In genomic region chr2:130727752-130728151, GRCm38 (mm10) we compare ENCODE assay signal across 23 mouse cellular contexts. TPM values are rescaled to one million over a fixed set of nuclear protein-coding genes. Genes with fewer than 3 reads are reported as not detected.
DNase-seq lines count a peak whose midpoint lies in the region; ATAC-seq and TF ChIP-seq lines count a peak whose summit lies in the region.
"Had no signal": no experiment of that assay in that cellular context is flagged by ENCODE, and none has a peak within 500 bp of the region (broad histone marks: within the 10 kb centered on the region; RNA-seq: fewer than 3 reads in every experiment).

No protein-coding gene starts in this region.

- H3K4me2 ChIP-seq in liver, postnatal 0 days (ENCODE audit: low read depth, low read length): no peak overlapping the region
- no peak overlapping the region for H3K4me2 ChIP-seq in liver, embryonic 11.5 days
- H3K4me2 ChIP-seq in forebrain, embryonic 15.5 days (replicated peaks): no peak overlapping the region
- H3K4me2 ChIP-seq in hindbrain, embryonic 16.5 days (ENCODE audit: low read length): no peak overlapping the region
- H3K4me2 ChIP-seq: embryonic facial prominence, embryonic 12.5 days; forebrain, embryonic 12.5 days had no signal

- DNase-seq in liver, postnatal 0 days: no peak
- no peak for DNase-seq in liver, embryonic 11.5 days (ENCODE audit: low spot score)
- DNase-seq in MEL (ENCODE audit: low read depth, low spot score): peak; percentile 18
- no peak for DNase-seq in spleen, postnatal 10 days (ENCODE audit: low spot score in 2 of 2)
- DNase-seq: adrenal gland, adult 8-10 months; adrenal gland, postnatal 14 days; adrenal gland, postnatal 36 days; cerebellum, adult 11-12 months; cerebellum, adult 2 months; cerebellum, adult 9-11 months; cerebellum, postnatal 25 days; forebrain, postnatal 0 days had no signal

- no peak overlapping the region for H3K4me3 ChIP-seq in liver, postnatal 0 days (ENCODE audit: low read depth, low read length)
- H3K4me3 ChIP-seq in liver, embryonic 11.5 days (ENCODE audit: low read depth, low read length): no peak overlapping the region
- H3K4me3 ChIP-seq in MEL (ENCODE audit: control insufficient read depth in 1 of 2, insufficient read depth in 1 of 2, low read depth in 2 of 2, low read length in 2 of 2) (no peak overlapping the region), macrophage (ENCODE audit: inconsistent target) (no peak overlapping the region)
- H3K4me3 ChIP-seq in bone marrow macrophage, adult 2 months (ENCODE audit: insufficient read depth, low read length): no peak overlapping the region
- no peak overlapping the region for H3K4me3 ChIP-seq in forebrain, embryonic 15.5 days
- H3K4me3 ChIP-seq in hindbrain, embryonic 16.5 days (ENCODE audit: low read length): no peak overlapping the region
- H3K4me3 ChIP-seq: embryonic facial prominence, embryonic 10.5 days; embryonic facial prominence, embryonic 12.5 days; forebrain, embryonic 12.5 days had no signal

- H3K27ac ChIP-seq in liver, postnatal 0 days (ENCODE audit: low read depth): no peak overlapping the region
- no peak overlapping the region for H3K27ac ChIP-seq in liver, embryonic 11.5 days (ENCODE audit: low read depth, low read length)
- H3K27ac ChIP-seq in MEL (ENCODE audit: control insufficient read depth, low read depth, low read length) (no peak overlapping the region), macrophage (peak overlapping the region; percentile 52)
- peak overlapping the region; percentile 82 for H3K27ac ChIP-seq in bone marrow macrophage, adult 2 months (ENCODE audit: insufficient read depth, low read depth, low read length)
- no peak overlapping the region for H3K27ac ChIP-seq in forebrain, embryonic 15.5 days (replicated peaks)
- no peak overlapping the region for H3K27ac ChIP-seq in hindbrain, embryonic 16.5 days (ENCODE audit: low read depth, low read length)
- H3K27ac ChIP-seq: embryonic facial prominence, embryonic 10.5 days; embryonic facial prominence, embryonic 12.5 days; forebrain, embryonic 12.5 days had no signal

- H3K9me3 ChIP-seq in liver, postnatal 0 days (ENCODE audit: low read length): no peaks in the 10 kb centered on the region
- H3K9me3 ChIP-seq in liver, embryonic 11.5 days (ENCODE audit: control insufficient read depth, low read length): peaks cover 3% of the 10 kb centered on the region; the same call in 1 of the 2 replicates
- H3K9me3 ChIP-seq in MEL (replicated peaks; ENCODE audit: insufficient read depth, low read length): no peaks in the 10 kb centered on the region
- no peaks in the 10 kb centered on the region for H3K9me3 ChIP-seq in forebrain, embryonic 15.5 days
- no peaks in the 10 kb centered on the region for H3K9me3 ChIP-seq in hindbrain, embryonic 16.5 days (ENCODE audit: control insufficient read depth, low read length)
- H3K9me3 ChIP-seq: embryonic facial prominence, embryonic 10.5 days; embryonic facial prominence, embryonic 12.5 days; forebrain, embryonic 12.5 days; G1E had no signal

- no peak for TF ChIP-seq EP300 in liver, postnatal 0 days (IDR thresholded peaks at IDR 0.05; ENCODE audit: low read depth)
- TF ChIP-seq EP300 in MEL (IDR thresholded peaks at IDR 0.05; ENCODE audit: low read depth in 1 of 2, low read length in 2 of 2): no peak

- H3K27me3 ChIP-seq in liver, postnatal 0 days (ENCODE audit: insufficient read depth, low read length): no peaks in the 10 kb centered on the region
- no peaks in the 10 kb centered on the region for H3K27me3 ChIP-seq in liver, embryonic 11.5 days (replicated peaks; ENCODE audit: control insufficient read depth, insufficient read depth, low read length)
- no peaks in the 10 kb centered on the region for H3K27me3 ChIP-seq in MEL (ENCODE audit: control insufficient read depth in 1 of 2, insufficient read depth in 2 of 2, low read length in 2 of 2)
- H3K27me3 ChIP-seq in forebrain, embryonic 15.5 days: no peaks in the 10 kb centered on the region
- H3K27me3 ChIP-seq in hindbrain, embryonic 16.5 days (replicated peaks; ENCODE audit: control insufficient read depth, insufficient read depth, low read length): no peaks in the 10 kb centered on the region
- H3K27me3 ChIP-seq: embryonic facial prominence, embryonic 12.5 days; forebrain, embryonic 12.5 days; Patski had no signal

- TF ChIP-seq CTCF in liver, postnatal 0 days (IDR thresholded peaks at IDR 0.05; ENCODE audit: low read depth): no peak
- TF ChIP-seq CTCF in MEL (IDR thresholded peaks at IDR 0.05 in 2 of 3, conservative IDR thresholded peaks at IDR 0.05 in 1 of 3; ENCODE audit: control insufficient read depth in 1 of 3, insufficient read depth in 1 of 3, low read depth in 2 of 3, low read length in 3 of 3, poor library complexity in 1 of 3, severe bottlenecking in 1 of 3): no peak
- TF ChIP-seq CTCF in bone marrow macrophage, adult 2 months (IDR thresholded peaks at IDR 0.05; ENCODE audit: low read depth, low read length): no peak

- no peak for TF ChIP-seq RAD21 in MEL (IDR thresholded peaks at IDR 0.05; ENCODE audit: low read depth, low read length)

- 0 out of 2 replicates have a peak, but pooled peaks have one; percentile 23 for ATAC-seq in liver, postnatal 0 days
- ATAC-seq in liver, embryonic 11.5 days (replicated peaks; ENCODE audit: low FRiP score): no peak
- no peak for ATAC-seq in forebrain, embryonic 15.5 days (replicated peaks)
- no peak for ATAC-seq in hindbrain, embryonic 16.5 days
- ATAC-seq: activated CD4-positive, CD25-positive, alpha-beta regulatory T cell, adult 4 months; forebrain, embryonic 14.5 days; forebrain, postnatal 0 days; Patski had no signal

- H3K36me3 ChIP-seq in liver, postnatal 0 days (replicated peaks; ENCODE audit: insufficient read depth, low read length): peaks cover 44% of the 10 kb centered on the region
- peaks cover 29% of the 10 kb centered on the region for H3K36me3 ChIP-seq in liver, embryonic 11.5 days (ENCODE audit: control insufficient read depth, insufficient read depth, low read length)
- H3K36me3 ChIP-seq in MEL (ENCODE audit: control insufficient read depth in 1 of 2, insufficient read depth in 2 of 2, low read length in 2 of 2) (peaks cover 0 to 6% of the 10 kb centered on the region in 2 experiments; a peak in 1 of 4 replicates), macrophage (ENCODE audit: inconsistent target) (peaks cover 40% of the 10 kb centered on the region)
- H3K36me3 ChIP-seq in forebrain, embryonic 15.5 days: peaks cover 96% of the 10 kb centered on the region
- peaks cover 79% of the 10 kb centered on the region for H3K36me3 ChIP-seq in hindbrain, embryonic 16.5 days (ENCODE audit: control insufficient read depth, insufficient read depth, low read length)

- no peak for TF ChIP-seq POLR2A in MEL (IDR thresholded peaks at IDR 0.05; ENCODE audit: control insufficient read depth in 1 of 2, insufficient read depth in 1 of 2, low read depth in 1 of 2, low read length in 2 of 2, poor library complexity in 1 of 2)
- TF ChIP-seq POLR2A in bone marrow macrophage, adult 2 months (IDR thresholded peaks at IDR 0.05; ENCODE audit: borderline replicate concordance, low read depth, low read length): no peak

- H3K4me1 ChIP-seq in liver, postnatal 0 days (ENCODE audit: insufficient read depth): no peaks in the 10 kb centered on the region
- H3K4me1 ChIP-seq in liver, embryonic 11.5 days (replicated peaks; ENCODE audit: control insufficient read depth, insufficient read depth, low read length): no peaks in the 10 kb centered on the region
- no peaks in the 10 kb centered on the region; a peak in 1 of 4 replicates for H3K4me1 ChIP-seq in MEL (ENCODE audit: control insufficient read depth in 1 of 2, insufficient read depth in 2 of 2, low read length in 2 of 2)
- H3K4me1 ChIP-seq in bone marrow macrophage, adult 2 months (ENCODE audit: control insufficient read depth, insufficient read depth, low read length): peaks cover 40% of the 10 kb centered on the region
- H3K4me1 ChIP-seq in forebrain, embryonic 15.5 days: no peaks in the 10 kb centered on the region
- no peaks in the 10 kb centered on the region for H3K4me1 ChIP-seq in hindbrain, embryonic 16.5 days (ENCODE audit: control insufficient read depth, insufficient read depth, low read depth, low read length)
- H3K4me1 ChIP-seq: embryonic facial prominence, embryonic 10.5 days; embryonic facial prominence, embryonic 12.5 days; forebrain, embryonic 12.5 days had no signal

- WGBS in liver, postnatal 0 days (ENCODE audit: insufficient replicate concordance): 75% methylated on average over 1 of the region's 1 CpGs
- whole genome bisulfite sequencing in liver, embryonic 11.5 days: 83% methylated on average over 1 of the region's 1 CpGs
- 100% methylated on average over 1 of the region's 1 CpGs for WGBS in macrophage (ENCODE audit: missing documents)
- 96% methylated on average over 1 of the region's 1 CpGs for WGBS in forebrain, embryonic 15.5 days
- 97% methylated on average over 1 of the region's 1 CpGs for WGBS in hindbrain, embryonic 16.5 days

- H3K79me2 ChIP-seq in MEL (ENCODE audit: control insufficient read depth, insufficient read depth, low read length, poor library complexity) (no peaks in the 10 kb centered on the region), macrophage (ENCODE audit: inconsistent target) (no peaks in the 10 kb centered on the region)

- H3K9ac ChIP-seq in liver, postnatal 0 days (replicated peaks): no peak overlapping the region
- H3K9ac ChIP-seq in liver, embryonic 11.5 days (ENCODE audit: low read depth, low read length): no peak overlapping the region
- H3K9ac ChIP-seq in MEL (ENCODE audit: control insufficient read depth, low read depth, low read length, poor library complexity, severe bottlenecking): no peak overlapping the region
- H3K9ac ChIP-seq in forebrain, embryonic 15.5 days (replicated peaks): no peak overlapping the region
- H3K9ac ChIP-seq in hindbrain, embryonic 16.5 days (ENCODE audit: low read depth, low read length): no peak overlapping the region
- H3K9ac ChIP-seq: embryonic facial prominence, embryonic 12.5 days; forebrain, embryonic 12.5 days; forebrain, postnatal 0 days had no signal

RNA-seq across cellular contexts. Expression of gene Slc4a11, which starts 30.4 kb away (rescaled TPM):
- polyA plus RNA-seq in liver, postnatal 0 days (2015; fragmentation: Nextera tagmentation; extraction: Ambion mirVana): not detected in 2 replicates
- 0.30 and 0.45 TPM in 2 replicates for polyA plus RNA-seq in liver, embryonic 11.5 days (2014; fragmentation: Nextera tagmentation; extraction: Ambion mirVana)
- total RNA-seq in MEL (2012; rRNA removed): 0.13 and 0.31 TPM in 2 replicates
- polyA plus RNA-seq in MEL (2012; ENCODE audit: insufficient read depth in 1 of 2, insufficient read length in 2 of 2, low read depth in 1 of 2, low replicate concordance in 2 of 2, missing spikeins in 1 of 2): 1 to 10 TPM in 1 of 2 experiments, not detected in 1; 1.6 TPM
- 0.34 and 0.65 TPM in 2 replicates for polyA plus RNA-seq in bone marrow macrophage, adult 2 months (2012; ENCODE audit: insufficient read depth, insufficient read length, missing spikeins)
- 1 to 10 TPM in 9 of 26 experiments, under 1 TPM in 14, not detected in 3; 0.22 to 3.4 (median 0.79) TPM for total RNA-seq in macrophage (2018; cell fraction: chromatin; rRNA removed)
- total RNA-seq in macrophage (2018; cell fraction: cytosol; rRNA removed): under 1 TPM in 25 of 26 experiments, not detected in 1; 0.03 to 0.76 (median 0.16) TPM
- 1 to 10 TPM in 7 of 26 experiments, under 1 TPM in 16, not detected in 3; 0.15 to 3.5 (median 0.68) TPM for total RNA-seq in macrophage (2018; cell fraction: nucleus; rRNA removed)
- 0.10 to 0.53 TPM (median 0.38 TPM) in 3 replicates for polyA plus RNA-seq in macrophage (2018)
- polyA plus RNA-seq in forebrain, embryonic 15.5 days (2015; fragmentation: Nextera tagmentation; extraction: Ambion mirVana): 0.97 and 1.8 TPM in 2 replicates
- polyA plus RNA-seq in hindbrain, embryonic 16.5 days (2015; fragmentation: Nextera tagmentation; extraction: Ambion mirVana): 0.59 and 0.65 TPM in 2 replicates

Comparison
In these comparisons a context has a peak if more than half of its experiments do, and no peak if none do; other contexts are left out.
1. H3K27ac ChIP-seq: peak in bone marrow macrophage, adult 2 months (single experiment) and macrophage (single experiment); none in liver, postnatal 0 days (single experiment), liver, embryonic 11.5 days (single experiment), MEL (single experiment), forebrain, embryonic 15.5 days (single experiment) and hindbrain, embryonic 16.5 days (single experiment).